Mouse (Mus musculus): Measurements from ENCODE around the gene Kcnrg. TPM values are rescaled to one million over a fixed set of nuclear protein-coding genes. Genes with fewer than 3 reads are reported as not detected.
"Not testable (repeated sequence)": the region's sequence is repeated elsewhere in the genome, so short reads cannot be mapped to it uniquely, and the experiment has no call there.

The Kcnrg gene
- polyA plus RNA-seq (2012; rRNA removed), result 0.19 and 0.30 TPM in 2 replicates

GRCm38 (mm10) chr14:61607157-61607556 lies at the start of gene Kcnrg:
TSS of gene Kcnrg (plus strand) at chr14:61607457.
- H3K4me3 ChIP-seq (ENCODE audit: control insufficient read depth, low read depth, low read length), result no peak within 1 kb of the TSS
- no peak within 1 kb of the TSS for H3K27ac ChIP-seq (ENCODE audit: control insufficient read depth, insufficient read depth, low read depth, low read length)
- H3K36me3 ChIP-seq (ENCODE audit: control insufficient read depth, insufficient read depth, low read length), result no peaks in the 10 kb centered on the region; the same call in 1 of the 2 replicates
- TF ChIP-seq POLR2A (IDR thresholded peaks at IDR 0.05; ENCODE audit: control insufficient read depth, low read depth, low read length), result no peak
- no peak for TF ChIP-seq CTCF (IDR thresholded peaks at IDR 0.05; ENCODE audit: control insufficient read depth, insufficient read depth, insufficient replicate concordance, low read depth, low read length)
- H3K4me1 ChIP-seq (ENCODE audit: control insufficient read depth, insufficient read depth, low read length), result no peaks in the 10 kb centered on the region
- H3K27me3 ChIP-seq (ENCODE audit: control insufficient read depth, insufficient read depth, low read length), result no peaks in the 10 kb centered on the region

- no peak overlapping the region for H3K4me3 ChIP-seq (ENCODE audit: control insufficient read depth, low read depth, low read length)
- peaks cover 7% of the 10 kb centered on the region for H3K4me1 ChIP-seq (ENCODE audit: control insufficient read depth, insufficient read depth, low read length)
- no peaks in the 10 kb centered on the region for H3K27me3 ChIP-seq (ENCODE audit: control insufficient read depth, insufficient read depth, low read length)
- H3K27ac ChIP-seq (ENCODE audit: control insufficient read depth, insufficient read depth, low read depth, low read length), result no peak overlapping the region
- H3K36me3 ChIP-seq (ENCODE audit: control insufficient read depth, insufficient read depth, low read length), result no peaks in the 10 kb centered on the region
- no peak for TF ChIP-seq POLR2A (IDR thresholded peaks at IDR 0.05; ENCODE audit: control insufficient read depth, low read depth, low read length)
- no peak for TF ChIP-seq CTCF (IDR thresholded peaks at IDR 0.05; ENCODE audit: control insufficient read depth, insufficient read depth, insufficient replicate concordance, low read depth, low read length)
Measured at GRCm38 (mm10) chr14:61558901-61559300, 48.4 kb upstream of the Kcnrg start.

- Histone ChIP-seq H3K36me3 (ENCODE audit: control insufficient read depth, insufficient read depth, low read length) (no peaks in the 10 kb centered on the region), H3K27ac (ENCODE audit: control insufficient read depth, insufficient read depth, low read depth, low read length) (no peak overlapping the region), H3K27me3 (ENCODE audit: control insufficient read depth, insufficient read depth, low read length) (no peaks in the 10 kb centered on the region), H3K4me1 (ENCODE audit: control insufficient read depth, insufficient read depth, low read length) (peaks cover 7% of the 10 kb centered on the region), H3K4me3 (ENCODE audit: control insufficient read depth, low read depth, low read length) (no peak overlapping the region)
- TF ChIP-seq CTCF (IDR thresholded peaks at IDR 0.05; ENCODE audit: control insufficient read depth, insufficient read depth, insufficient replicate concordance, low read depth, low read length) (no peak), POLR2A (IDR thresholded peaks at IDR 0.05; ENCODE audit: control insufficient read depth, low read depth, low read length) (no peak)
Measured at GRCm38 (mm10) chr14:61559856-61560255, 47.4 kb upstream of the Kcnrg start.

GRCm38 (mm10) chr14:61566211-61566610 lies 41.0 kb upstream of the Kcnrg start:
- not testable (repeated sequence) for H3K36me3 ChIP-seq (ENCODE audit: control insufficient read depth, insufficient read depth, low read length); H3K27me3 ChIP-seq (ENCODE audit: control insufficient read depth, insufficient read depth, low read length); H3K27ac ChIP-seq (ENCODE audit: control insufficient read depth, insufficient read depth, low read depth, low read length); H3K4me3 ChIP-seq (ENCODE audit: control insufficient read depth, low read depth, low read length); H3K4me1 ChIP-seq (ENCODE audit: control insufficient read depth, insufficient read depth, low read length)

GRCm38 (mm10) chr14:61569344-61569743 lies 37.9 kb upstream of the Kcnrg start:
- no peaks in the 10 kb centered on the region for H3K27me3 ChIP-seq (ENCODE audit: control insufficient read depth, insufficient read depth, low read length)
- TF ChIP-seq CTCF (IDR thresholded peaks at IDR 0.05; ENCODE audit: control insufficient read depth, insufficient read depth, insufficient replicate concordance, low read depth, low read length) (no peak), POLR2A (IDR thresholded peaks at IDR 0.05; ENCODE audit: control insufficient read depth, low read depth, low read length) (no peak)
- no peak overlapping the region for H3K4me3 ChIP-seq (ENCODE audit: control insufficient read depth, low read depth, low read length)
- no peaks in the 10 kb centered on the region for H3K4me1 ChIP-seq (ENCODE audit: control insufficient read depth, insufficient read depth, low read length)
- H3K36me3 ChIP-seq (ENCODE audit: control insufficient read depth, insufficient read depth, low read length), result no peaks in the 10 kb centered on the region
- no peak overlapping the region for H3K27ac ChIP-seq (ENCODE audit: control insufficient read depth, insufficient read depth, low read depth, low read length)

DNA sequence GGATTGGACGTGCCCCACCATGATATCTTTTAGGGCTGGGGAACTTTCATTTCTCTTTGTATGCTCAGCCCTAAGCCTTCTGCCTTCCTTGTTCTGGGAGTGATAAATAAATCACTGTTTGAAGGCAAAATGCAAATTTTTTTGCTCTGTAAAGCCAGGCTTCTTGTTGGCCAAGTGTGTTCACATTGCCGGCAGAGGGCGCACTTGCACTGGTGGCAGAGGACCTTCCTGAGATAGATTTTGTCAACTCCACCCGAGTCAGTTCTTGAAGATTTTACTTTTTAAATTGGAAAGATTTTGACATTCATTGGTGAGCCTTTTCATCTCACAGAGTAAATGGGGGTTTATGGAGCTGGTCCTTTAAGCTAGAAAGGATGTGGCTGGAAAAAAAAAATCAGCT lies 35.9 kb upstream of the Kcnrg start:
- Histone ChIP-seq H3K27me3 (ENCODE audit: control insufficient read depth, insufficient read depth, low read length) (no peaks in the 10 kb centered on the region), H3K4me1 (ENCODE audit: control insufficient read depth, insufficient read depth, low read length) (peaks cover 8% of the 10 kb centered on the region), H3K4me3 (ENCODE audit: control insufficient read depth, low read depth, low read length) (no peak overlapping the region), H3K27ac (ENCODE audit: control insufficient read depth, insufficient read depth, low read depth, low read length) (no peak overlapping the region), H3K36me3 (ENCODE audit: control insufficient read depth, insufficient read depth, low read length) (no peaks in the 10 kb centered on the region)
- TF ChIP-seq CTCF (IDR thresholded peaks at IDR 0.05; ENCODE audit: control insufficient read depth, insufficient read depth, insufficient replicate concordance, low read depth, low read length), result peak; percentile 73; the same call in 1 of the 2 replicates
- TF ChIP-seq POLR2A (IDR thresholded peaks at IDR 0.05; ENCODE audit: control insufficient read depth, low read depth, low read length), result no peak

DNA sequence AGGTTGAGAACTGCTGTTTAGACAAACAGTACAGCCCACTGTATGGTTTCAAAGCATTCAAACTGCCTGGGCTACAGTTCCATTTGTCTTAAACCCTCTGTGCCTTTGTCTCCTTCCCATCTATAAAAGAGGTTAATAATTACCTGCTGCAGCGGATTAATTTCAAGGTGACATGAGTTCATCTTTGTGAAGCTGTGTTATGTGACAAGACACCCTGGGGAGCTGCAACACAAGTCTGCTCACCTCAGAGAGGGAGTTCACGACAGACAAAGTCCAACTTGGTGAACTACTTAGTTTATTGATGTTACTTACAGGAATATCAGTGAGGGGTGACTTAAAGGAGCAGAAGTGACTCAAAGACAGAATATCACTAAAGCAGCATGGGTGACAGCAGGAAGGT lies 35.1 kb upstream of the Kcnrg start:
- Histone ChIP-seq H3K27ac (ENCODE audit: control insufficient read depth, insufficient read depth, low read depth, low read length) (no peak overlapping the region), H3K4me1 (ENCODE audit: control insufficient read depth, insufficient read depth, low read length) (peaks cover 8% of the 10 kb centered on the region), H3K36me3 (ENCODE audit: control insufficient read depth, insufficient read depth, low read length) (no peaks in the 10 kb centered on the region), H3K4me3 (ENCODE audit: control insufficient read depth, low read depth, low read length) (no peak overlapping the region), H3K27me3 (ENCODE audit: control insufficient read depth, insufficient read depth, low read length) (no peaks in the 10 kb centered on the region)
- no peak for TF ChIP-seq POLR2A (IDR thresholded peaks at IDR 0.05; ENCODE audit: control insufficient read depth, low read depth, low read length)
- no peak for TF ChIP-seq CTCF (IDR thresholded peaks at IDR 0.05; ENCODE audit: control insufficient read depth, insufficient read depth, insufficient replicate concordance, low read depth, low read length)

DNA sequence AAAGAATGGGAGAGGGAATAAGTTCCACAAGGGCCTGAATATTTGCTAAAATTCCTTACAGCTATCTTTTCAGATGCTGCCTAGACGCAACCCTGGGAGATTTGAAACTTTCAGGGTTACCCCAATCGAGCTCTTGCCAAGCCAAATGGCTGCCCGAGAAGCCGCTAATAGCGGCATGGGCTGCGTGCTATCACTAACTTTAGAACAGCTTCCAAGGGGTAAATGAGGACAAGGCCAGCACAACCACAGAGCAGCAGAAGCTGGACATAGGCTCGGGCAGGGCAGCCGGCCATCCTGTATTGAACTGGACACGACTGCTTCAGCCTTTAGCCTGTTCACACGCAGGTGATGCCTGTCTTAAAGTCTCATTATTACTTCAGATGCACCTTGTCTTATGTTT lies 32.2 kb upstream of the Kcnrg start:
- TF ChIP-seq POLR2A (IDR thresholded peaks at IDR 0.05; ENCODE audit: control insufficient read depth, low read depth, low read length) (no peak), CTCF (IDR thresholded peaks at IDR 0.05; ENCODE audit: control insufficient read depth, insufficient read depth, insufficient replicate concordance, low read depth, low read length) (no peak)
- Histone ChIP-seq H3K27me3 (ENCODE audit: control insufficient read depth, insufficient read depth, low read length) (no peaks in the 10 kb centered on the region), H3K4me1 (ENCODE audit: control insufficient read depth, insufficient read depth, low read length) (peaks cover 8% of the 10 kb centered on the region), H3K4me3 (ENCODE audit: control insufficient read depth, low read depth, low read length) (peak overlapping the region; percentile 14; the same call in 1 of the 2 replicates), H3K36me3 (ENCODE audit: control insufficient read depth, insufficient read depth, low read length) (no peaks in the 10 kb centered on the region), H3K27ac (ENCODE audit: control insufficient read depth, insufficient read depth, low read depth, low read length) (peak overlapping the region; percentile 58)
